Mouse (Mus musculus) mesoderm, embryonic 11.5 days (tissue): ENCODE data around the gene Atp1b2.
A peak's percentile ranks its signal among the peaks of the same experiment; 100 is the strongest.

Source experiments
- DNase-seq: peaks from one replicate; pipeline ENCODE4 v3.0.0-alpha.2; 2012; ENCODE audit warnings: low read depth, low spot score

The Atp1b2 gene

DNA sequence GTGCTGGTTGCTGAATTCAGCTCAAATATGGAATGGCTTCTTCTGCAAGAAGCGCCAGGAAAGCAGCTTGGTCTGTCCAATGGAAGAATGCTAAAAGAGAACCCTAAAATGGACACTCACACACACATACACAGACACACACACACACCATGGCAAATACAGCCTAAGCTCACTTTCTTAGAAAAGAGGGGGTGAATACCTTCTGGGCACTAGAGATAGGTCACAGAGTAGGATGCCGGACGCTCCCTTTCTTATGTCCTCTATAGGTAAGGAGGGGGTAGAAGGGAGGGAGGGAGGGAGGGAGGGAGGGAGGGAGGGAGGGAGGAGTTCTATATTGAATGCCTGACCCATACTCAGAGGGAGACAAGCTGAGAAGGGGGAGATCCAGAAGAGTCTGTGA lies 2.8 kb upstream of the Atp1b2 start:
- no peak for DNase-seq

DNA sequence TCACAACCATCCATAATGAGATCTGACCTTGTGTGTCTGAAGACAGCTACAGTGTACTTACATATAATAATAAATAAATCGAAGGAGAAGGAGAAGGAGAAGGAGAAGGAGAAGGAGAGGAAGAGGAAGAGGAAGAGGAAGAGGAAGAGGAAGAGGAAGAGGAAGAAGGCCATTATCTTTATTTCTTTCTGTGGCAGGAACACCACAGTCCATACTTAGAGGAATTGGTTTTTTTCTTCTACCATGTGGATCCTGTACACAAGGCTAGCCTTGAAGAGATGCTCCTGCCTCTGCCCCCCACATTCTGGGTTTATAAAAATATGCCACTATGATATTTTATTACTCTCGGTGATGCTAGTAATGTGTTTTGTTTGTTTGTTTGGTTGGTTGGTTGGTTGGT lies 1.1 kb upstream of the Atp1b2 start:
- DNase-seq = no peak

DNA sequence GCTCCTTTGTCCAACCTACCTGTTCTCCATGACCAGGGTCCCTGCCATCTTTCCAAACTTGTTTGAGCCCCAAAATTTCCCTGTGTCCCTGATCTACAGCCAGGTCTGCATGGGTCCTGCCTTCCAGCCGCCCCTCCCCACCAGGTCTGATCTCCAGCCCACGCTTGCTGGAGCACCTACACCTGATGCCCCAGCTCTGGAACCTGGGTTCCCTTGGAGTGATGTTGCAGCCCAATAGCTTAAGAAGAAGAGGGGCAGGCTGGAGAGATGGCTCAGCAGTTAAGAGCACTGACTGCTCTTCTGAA lies 701 bp upstream of the Atp1b2 start:
- DNase-seq = no peak

DNA sequence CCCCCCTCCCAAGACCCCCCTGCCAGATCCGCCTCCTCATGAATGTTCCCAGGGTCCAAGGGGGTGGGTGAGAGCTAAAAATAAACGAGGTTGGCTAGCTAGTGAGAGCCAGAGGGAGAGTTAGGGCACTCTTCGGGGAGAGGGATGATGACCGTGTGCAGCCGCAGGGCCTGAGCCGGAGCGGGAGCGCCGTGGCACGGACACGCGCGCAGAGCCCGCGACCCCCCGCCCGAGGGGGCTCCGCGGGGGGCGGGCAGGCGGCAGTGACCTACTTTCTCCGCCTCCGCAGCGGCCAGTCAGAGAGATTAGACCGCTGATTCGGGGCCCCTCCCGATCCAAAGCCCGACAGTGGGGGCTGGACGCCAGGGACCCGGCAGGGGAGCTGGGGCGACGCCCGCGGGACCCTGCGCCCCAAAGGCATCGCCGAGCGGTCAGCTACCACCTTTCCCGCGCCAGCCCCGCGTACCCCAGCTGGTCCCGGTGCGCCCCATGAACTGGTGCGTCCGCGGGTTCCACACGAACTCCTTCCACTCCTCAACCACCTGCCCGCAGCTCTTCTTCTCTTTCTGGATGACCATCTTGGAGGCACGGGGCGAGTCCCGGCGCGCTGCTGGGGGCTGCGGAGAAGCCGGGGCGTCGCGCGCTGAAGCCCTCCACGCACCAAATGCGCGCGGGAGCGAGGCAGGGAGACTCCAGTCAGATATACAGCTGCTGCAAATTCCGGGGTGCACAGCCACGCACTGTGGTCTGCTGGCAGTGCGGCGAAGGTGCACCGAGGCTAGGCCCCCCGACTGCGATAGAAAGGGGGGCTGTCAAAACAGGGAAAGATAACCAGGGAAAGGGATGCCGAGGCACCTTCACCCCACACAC lies 712 bp downstream of the Atp1b2 start:
- no peak for DNase-seq

DNA sequence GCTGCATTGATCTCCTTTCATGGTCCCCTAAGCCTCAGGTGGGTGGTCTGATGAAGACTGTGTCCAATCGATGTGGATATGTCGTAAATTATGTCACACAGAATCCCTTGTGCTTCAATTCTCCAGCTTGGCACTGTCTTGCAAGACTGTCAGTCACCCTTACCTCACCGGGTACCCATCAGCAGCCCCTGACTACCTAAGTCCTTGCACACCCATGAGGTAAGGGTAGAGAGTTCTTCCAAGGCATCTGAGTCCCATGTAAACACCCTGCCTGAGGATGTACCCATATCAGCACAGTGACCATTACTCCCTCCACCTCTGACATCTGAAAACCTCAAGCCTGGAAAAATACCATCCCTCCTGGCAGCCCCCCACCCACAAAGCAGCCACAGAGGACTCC lies 1.4 kb downstream of the Atp1b2 start:
- DNase-seq = no peak

DNA sequence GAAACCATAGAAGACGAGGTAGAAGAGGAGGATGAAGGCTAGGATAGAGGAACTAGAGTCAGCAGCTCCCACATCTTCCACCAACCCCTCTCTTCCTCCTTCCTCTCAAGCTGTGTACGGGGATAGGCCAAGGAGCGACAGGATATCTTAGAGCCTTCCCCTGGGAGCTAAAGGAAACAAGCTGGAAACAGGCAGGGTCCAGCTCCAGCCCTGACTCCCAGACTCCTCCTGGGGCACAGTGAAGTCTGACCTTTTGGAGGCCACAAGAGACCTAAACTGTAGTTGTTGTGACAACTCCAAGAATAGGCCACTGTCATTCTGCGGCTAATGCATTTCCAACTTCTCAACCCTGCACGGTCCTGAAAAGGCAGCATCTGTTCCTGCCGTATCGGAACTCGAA lies 2.2 kb downstream of the Atp1b2 start:
- DNase-seq = no peak

DNA sequence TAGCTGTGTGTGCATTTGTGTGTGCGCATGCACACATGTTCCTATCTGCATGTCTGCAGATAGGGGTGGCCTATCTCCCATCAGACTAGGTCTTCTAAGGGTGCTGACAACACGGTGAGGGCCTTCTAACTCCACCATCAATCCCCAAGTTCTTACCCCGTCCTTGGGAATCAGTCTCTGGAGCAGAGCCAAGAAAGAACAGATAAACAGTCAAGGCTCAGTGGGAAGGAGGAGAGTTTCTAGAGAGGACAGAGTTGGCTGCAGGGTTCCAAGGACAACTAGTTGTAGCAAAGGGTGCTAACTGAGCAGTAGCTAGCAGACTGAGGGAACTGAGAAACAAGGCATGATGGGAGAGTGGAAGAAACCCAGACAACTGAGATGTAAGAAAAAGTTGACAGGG lies 4.0 kb downstream of the Atp1b2 start:
- DNase-seq = no peak

DNA sequence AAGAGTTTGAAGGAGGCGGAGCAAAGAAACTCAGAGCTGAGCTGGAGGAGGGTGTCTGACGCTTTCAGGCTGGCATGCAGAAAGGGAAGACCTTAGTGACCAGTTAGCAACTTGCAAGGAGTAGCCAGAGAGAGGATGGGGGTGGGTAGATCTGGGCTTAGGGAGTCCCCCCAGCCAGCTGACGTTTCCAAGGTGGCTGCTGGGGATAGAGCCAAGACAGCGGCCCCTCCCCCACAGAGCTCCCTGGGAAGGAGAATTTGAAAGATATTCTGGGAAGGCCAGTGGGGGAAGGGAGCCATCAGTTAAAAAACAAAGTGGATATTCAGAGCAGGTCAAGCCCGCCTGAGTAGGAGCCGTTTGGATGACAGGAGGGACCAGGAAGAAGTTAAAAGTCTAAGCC lies 5.6 kb downstream of the Atp1b2 start:
- DNase-seq = peak; percentile 56

DNA sequence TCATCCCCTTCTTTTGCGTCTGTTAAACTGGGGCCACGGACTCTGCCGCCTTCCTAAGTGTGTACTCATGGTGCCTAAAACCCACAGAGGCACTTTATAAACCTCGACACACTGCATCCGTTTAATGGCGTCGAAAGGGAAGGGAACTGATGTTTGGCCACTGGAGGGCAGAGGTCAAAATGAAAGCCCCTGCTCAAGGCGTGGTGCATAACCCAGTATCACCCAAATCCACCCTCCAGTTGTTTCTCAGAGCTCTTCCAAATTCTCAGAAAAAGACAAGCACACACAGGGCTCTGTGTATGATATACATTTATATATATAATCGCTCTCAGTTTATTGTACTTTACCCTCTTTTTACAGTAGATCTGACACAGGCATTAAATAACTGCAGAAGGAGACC lies 6.3 kb downstream of the Atp1b2 start:
- no peak for DNase-seq

DNA sequence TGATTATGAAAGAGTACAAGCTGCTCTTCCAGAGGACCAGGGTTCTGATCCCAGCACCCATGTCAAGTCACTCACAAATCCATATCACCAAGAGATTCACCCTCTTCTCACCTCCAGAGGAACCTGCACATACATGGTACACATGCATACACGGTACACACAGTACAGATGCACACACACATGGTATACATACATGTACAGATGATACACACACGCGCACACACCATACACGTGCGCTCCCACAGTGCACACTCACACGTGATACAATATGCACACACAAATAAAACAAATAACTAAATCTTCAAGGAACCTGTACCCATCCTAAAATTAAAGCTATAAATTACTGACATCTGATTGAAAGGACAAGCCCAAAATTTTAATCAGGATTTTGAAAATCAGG lies 10.9 kb downstream of the Atp1b2 start:
- no peak for DNase-seq

DNA sequence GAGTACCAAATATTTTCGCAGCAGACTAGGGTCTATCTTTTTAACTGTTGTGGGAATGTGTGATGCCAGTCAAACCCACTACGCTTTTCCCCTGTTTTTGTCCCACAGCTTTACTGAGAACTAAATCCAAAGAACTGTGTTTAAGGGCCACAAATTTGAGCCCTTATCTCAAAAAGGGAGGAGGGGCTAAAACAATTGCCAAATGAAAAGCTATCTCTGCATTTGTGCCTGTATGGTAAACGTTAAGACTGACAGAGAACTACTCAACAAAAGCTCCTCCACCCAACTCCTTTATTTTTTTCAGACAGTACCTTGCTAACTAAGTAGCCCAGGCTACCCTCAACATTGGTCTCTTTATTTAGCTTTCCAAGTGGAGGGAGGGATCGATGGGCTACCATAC lies 12.9 kb downstream of the Atp1b2 start:
- no peak for DNase-seq

DNA sequence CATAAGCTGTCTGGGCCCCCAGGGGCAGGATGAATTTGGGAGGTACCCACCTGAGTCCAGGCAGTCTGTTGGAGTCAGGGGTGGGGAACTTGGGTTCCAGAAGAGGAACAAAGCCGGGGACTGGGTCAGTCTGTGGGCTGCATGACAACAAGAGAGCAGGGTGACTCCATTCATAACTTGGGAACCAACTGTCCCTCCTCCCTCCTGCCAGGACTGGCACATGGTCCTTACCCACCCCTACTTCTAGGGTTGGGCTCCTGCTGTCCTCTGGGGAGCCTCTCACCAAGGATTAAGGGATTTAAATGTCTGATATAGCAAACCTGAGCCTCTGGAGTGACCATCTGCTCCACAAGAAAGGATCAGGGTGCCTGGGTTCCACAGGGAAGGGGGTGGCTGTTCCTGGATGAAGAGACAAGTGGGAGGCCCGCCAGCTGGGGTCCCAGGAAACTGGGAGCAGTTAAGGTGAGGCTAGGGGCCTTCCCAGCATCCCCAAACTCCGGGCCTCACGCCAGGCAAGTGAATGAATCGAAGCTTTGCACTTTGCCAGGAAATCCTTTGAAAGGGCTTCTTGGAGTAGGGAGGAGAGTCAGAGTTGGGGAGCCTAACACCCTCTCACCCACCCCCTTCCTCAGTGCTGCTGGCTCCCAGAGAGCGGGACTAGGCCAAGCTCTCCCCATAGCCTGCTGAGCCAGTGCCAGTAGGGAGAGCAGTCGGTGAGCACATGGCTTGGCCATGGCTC lies 13.7 kb downstream of the Atp1b2 start:
- no peak for DNase-seq

DNA sequence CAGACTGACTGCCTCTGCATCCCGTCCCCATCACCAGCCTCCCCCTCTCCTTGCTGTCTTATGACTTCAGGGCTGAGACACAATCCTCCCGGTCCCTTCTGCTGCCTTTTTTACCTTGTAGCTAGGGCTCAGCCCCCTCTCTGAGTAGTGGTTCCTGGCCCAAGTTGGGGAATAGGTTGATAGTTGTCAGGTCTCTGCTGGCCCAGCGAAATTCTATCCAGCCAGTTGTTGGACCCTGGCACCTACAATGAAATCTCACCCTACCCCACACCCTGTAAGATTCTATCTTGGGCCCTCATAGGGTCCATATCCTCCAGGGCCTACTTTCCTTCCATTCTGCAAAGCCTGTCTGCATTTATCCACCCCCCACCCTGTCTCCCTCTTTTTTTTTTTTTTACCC lies 14.3 kb downstream of the Atp1b2 start:
- no peak for DNase-seq

DNA sequence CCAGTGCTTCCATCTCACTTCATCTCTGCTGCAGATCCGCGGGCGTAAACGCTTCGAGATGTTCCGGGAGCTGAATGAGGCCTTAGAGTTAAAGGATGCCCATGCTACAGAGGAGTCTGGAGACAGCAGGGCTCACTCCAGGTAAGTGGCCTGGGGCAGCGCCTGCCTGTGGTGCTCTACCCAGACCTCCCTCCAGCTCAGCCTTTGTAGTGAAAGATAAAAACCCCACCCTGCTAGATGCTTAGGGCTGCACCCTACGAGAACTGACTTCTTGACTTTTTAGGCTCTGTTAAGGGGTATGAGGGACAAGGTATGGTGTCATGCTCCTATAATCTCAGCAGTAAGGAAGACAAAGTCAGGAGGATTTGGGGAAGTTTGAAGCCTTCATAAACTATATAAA lies 15.1 kb downstream of the Atp1b2 start:
- DNase-seq = no peak

DNA sequence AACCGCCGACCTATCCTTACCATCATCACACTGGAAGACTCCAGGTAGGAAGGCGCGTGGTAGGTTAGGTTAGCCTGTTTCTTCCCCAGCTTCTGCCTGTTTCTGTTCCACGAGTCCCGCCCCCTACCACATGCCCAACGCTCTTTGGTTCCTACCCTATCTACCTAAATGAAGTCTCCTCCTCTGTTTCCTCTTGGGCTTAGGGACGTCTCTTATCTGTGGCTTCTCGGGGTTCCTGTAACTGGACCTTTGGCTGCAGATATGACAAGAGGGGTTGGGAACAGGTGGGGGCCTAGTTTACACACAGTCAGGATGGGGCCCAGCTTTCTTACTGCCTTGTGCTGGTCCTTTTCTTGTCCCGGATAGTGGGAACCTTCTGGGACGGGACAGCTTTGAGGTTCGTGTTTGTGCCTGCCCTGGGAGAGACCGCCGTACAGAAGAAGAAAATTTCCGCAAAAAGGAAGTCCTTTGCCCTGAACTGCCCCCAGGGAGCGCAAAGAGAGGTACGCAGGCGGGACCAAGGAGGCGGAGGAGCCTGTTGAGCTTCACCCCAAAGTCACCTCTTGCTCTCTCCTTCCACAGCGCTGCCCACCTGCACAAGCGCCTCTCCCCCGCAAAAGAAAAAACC lies 16.4 kb downstream of the Atp1b2 start:
- no peak for DNase-seq

DNA sequence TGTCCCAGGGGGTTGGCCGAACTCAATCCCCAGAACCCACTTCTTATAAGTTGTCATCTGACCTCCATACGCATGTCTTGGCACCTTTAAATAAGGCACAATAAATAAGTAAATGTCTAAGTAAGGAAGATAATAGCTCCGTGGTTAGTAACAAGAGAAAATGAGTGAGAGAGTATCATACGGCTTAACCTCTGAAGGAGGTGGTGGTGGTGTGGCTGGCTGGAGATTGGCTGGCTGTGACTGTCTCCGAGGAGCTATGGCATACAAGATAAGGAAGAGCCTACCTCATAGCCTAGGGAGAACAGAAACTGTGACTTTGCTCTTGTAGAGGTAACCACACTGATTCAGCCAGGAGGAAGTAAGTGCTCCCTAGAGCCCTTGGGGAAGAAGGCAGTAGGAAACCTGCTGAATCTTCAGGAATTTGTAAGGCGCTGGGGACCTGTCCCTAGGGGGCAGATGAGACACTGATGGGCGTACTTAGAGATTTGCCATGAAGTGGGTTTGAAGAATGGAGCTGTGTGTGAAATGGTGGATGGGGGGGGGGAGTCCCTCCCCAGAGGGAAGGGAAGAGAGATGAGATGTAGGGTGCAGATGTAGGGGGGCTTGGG lies 19.9 kb downstream of the Atp1b2 start:
- DNase-seq = no peak

DNA sequence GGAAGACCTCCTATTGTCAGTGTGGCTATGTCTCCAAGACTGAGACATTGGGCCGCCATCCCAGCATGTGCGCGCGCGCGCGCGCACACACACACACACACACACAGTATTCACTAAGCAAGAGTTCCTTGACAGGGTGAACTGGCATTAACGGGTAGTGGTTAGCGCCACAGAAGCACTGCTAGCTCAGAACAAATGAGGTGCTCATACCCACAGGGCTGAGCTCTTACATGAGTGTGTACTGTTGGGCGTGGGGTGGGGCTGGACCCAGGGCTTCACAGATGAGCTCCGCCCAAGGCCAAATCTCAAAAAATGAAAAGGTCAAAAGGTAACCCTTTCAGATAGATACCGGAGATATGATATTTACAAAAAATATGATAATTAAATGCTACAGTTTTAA lies 20.8 kb downstream of the Atp1b2 start:
- DNase-seq = no peak

DNA sequence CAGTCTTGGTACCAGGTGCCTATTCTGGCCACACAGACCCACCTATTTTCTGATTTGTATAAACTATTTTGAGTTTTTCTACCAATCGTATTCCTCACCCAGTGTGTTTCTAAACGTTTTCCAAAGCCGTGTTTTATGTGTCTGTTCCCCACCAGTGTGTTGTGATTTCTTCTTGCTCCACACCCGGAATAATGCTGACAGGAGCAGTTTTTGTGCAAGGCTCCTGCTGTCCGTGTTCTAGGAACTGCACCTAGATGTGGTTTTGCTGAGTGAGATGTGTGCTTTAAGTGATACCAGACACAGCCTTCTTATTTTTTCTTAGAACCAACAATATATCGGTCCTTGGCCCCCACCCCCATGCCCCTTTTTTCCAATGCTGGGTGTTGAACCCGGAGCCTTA lies 21.7 kb downstream of the Atp1b2 start:
- DNase-seq = no peak

DNA sequence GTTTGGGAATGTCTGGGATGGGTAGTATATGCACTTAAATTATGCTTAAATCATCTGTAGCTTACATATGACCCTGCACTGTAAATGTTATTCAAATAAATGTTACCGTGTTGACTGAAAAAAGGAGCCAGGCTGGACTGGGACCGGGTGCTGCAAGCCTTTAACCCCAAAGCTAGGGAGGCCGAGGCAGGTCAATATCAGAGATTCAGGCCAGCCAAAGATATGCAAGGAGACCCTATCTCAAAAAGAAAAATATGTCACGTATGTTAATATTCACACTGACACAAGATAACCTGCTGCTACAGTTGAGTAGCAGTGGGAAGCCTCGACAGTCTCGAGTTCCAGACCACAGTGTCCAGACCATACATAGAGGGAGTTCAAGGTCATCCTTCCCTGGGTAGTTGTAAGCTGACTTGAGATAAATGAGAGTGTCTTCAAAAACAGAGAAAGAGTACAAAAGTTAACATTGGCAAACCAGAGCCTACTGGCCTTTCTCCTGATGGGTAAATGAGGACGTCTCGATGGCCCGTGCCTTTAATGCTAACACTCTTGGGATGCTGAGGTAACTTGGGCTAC lies 23.4 kb downstream of the Atp1b2 start:
- DNase-seq = no peak

DNA sequence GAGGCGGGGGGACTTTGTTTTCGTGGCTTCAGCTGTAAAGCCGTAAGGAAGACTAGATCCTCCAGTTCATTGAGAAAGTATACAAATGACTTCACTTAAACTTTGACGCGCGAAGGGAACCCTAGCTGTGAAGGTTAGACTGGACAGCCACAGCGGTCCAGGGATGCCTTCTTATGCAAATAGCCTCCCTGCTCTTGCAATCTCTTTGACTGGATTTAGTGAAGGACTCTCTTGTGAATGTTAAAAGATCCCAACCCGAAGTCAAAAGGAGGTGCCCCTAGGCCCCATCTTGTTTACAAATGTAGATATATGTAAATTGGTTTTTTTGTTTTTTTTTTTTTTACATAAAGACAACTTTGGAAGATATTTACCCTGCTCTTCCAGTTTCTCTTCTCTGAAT lies 23.9 kb downstream of the Atp1b2 start:
- DNase-seq = no peak

DNA sequence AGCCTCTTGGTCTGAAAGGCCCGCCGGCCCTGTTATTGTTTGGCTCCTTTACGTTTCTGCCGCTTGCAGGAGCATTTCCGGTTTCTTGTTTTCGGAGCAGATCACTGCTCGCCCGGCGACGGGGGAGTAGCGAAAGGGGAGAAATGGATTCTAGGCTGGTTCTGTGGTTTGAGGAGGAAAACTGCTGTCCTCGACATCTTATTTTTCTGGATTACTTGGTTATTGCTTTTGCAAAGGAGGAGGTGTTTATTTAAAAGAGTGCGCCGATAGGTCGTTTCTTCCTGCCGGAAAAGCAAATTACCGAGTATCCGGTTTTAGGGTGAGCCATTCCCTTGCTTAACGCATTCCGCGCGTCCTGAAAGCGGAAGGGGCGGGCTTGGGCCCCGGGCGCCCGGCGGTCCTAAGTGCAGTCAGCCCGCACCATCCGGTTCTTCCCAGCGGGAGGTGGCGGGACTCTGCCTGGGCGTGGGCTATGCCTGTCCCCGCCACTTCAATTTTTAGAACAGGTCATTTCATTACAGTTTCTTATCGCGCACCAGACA lies 24.5 kb downstream of the Atp1b2 start:
- peak; percentile 95 for DNase-seq

DNA sequence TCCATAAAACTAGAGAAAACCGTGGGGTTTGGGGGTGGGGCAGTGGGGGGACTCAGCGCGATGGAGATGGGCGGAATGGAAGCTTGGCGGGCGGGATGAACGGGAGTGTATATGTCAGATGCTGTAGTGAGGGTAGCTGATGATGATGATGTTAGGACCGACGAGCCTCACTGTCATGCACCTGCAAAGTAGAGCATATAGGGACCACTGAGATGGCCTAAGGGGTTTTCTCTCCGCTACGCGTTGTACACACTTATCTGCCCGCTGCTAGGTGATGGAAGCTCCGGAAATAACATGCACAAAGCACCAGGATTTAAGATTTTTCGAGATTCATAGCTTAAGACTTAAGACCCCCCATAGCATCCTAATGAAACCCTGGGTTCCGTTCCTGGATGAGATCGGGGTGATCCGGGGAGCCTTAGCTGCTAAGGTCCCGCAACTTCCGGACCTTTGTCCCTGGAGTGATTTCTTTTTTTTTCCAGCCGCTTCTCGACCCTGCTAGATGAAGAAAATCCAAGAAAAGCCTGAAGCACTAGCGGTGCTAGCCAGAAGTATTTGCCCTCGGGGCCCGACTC lies 25.1 kb downstream of the Atp1b2 start:
- DNase-seq = no peak
